Mouse (Mus musculus) heart, embryonic 11.5 days (tissue): ENCODE results near the gene Slc24a4. TPM values are rescaled to one million over a fixed set of nuclear protein-coding genes. Genes with fewer than 3 reads are reported as not detected.

Source experiments
- polyA plus RNA-seq: library from polyadenylated mRNA; unstranded; fragments of >200 nt; fragmentation: Nextera tagmentation; extraction: Ambion mirVana; gene quantifications from 2 replicates; pipeline ENCODE4 v1.2.1, GENCODE M21; 2014

Gene Slc24a4
- polyA plus RNA-seq, 1 experiment from 2014 or later: 1.8 TPM

Other genes starting within 250 kb of the Slc24a4 start
- gene Trip11, start 215.5 kb upstream of the Slc24a4 start, polyA plus RNA-seq: 12.7 and 25.5 TPM in 2 replicates
- gene Atxn3, start 170.5 kb upstream of the Slc24a4 start, polyA plus RNA-seq: 9.6 and 12.5 TPM in 2 replicates
- gene Cpsf2, start 152.7 kb upstream of the Slc24a4 start, polyA plus RNA-seq: 26.3 and 31.5 TPM in 2 replicates
- gene Rin3, start 154.3 kb downstream of the Slc24a4 start, polyA plus RNA-seq: 8.8 and 10.2 TPM in 2 replicates